Mouse (Mus musculus): ENCODE data around the gene Kncn. TPM values are rescaled to one million over a fixed set of nuclear protein-coding genes. Genes with fewer than 3 reads are reported as not detected.

Kncn gene
- polyA plus RNA-seq, 1 experiment from 2014 or later: not detected

GRCm38 (mm10) chr4:115850631-115851030 is 33.6 kb upstream of the Kncn start:
- no peaks in the 10 kb centered on the region for H3K9me3 ChIP-seq (replicated peaks)
- H3K27ac ChIP-seq: no peak overlapping the region
- H3K4me3 ChIP-seq: no peak overlapping the region
- H3K27me3 ChIP-seq: no peaks in the 10 kb centered on the region
- no peak overlapping the region for H3K4me2 ChIP-seq
- H3K9ac ChIP-seq: no peak overlapping the region
- H3K4me1 ChIP-seq (replicated peaks): peaks cover 33% of the 10 kb centered on the region
- ATAC-seq (replicated peaks; ENCODE audit: insufficient number of reproducible peaks, insufficient read depth, low FRiP score, low read depth): no peak
- 58% methylated on average over 2 of the region's 2 CpGs for WGBS
- peaks cover 18% of the 10 kb centered on the region; the same call in 1 of the 2 replicates for H3K36me3 ChIP-seq

- H3K4me3 ChIP-seq: no peak overlapping the region
- no peak for ATAC-seq (replicated peaks; ENCODE audit: insufficient number of reproducible peaks, insufficient read depth, low FRiP score, low read depth)
- 60% methylated on average over 6 of the region's 6 CpGs for WGBS
Measured at GRCm38 (mm10) chr4:115851569-115851968, 32.6 kb upstream of the Kncn start.

GRCm38 (mm10) chr4:115855100-115855499 is 29.1 kb upstream of the Kncn start:
- WGBS: 54% methylated on average over 6 of the region's 6 CpGs
- no peak overlapping the region for H3K9ac ChIP-seq
- peaks cover 27% of the 10 kb centered on the region; the same call in 1 of the 2 replicates for H3K36me3 ChIP-seq
- no peak overlapping the region for H3K4me2 ChIP-seq
- ATAC-seq (replicated peaks; ENCODE audit: insufficient number of reproducible peaks, insufficient read depth, low FRiP score, low read depth): 0 out of 2 replicates have a peak, but pooled peaks have one; percentile 23
- no peaks in the 10 kb centered on the region for H3K27me3 ChIP-seq
- H3K27ac ChIP-seq: no peak overlapping the region
- H3K4me1 ChIP-seq (replicated peaks): peaks cover 6% of the 10 kb centered on the region; the same call in 1 of the 2 replicates
- no peak overlapping the region for H3K4me3 ChIP-seq
- H3K9me3 ChIP-seq (replicated peaks): no peaks in the 10 kb centered on the region

More at GRCm38 (mm10) chr4:115851569-115851968, 32.6 kb upstream of the Kncn start:
- Histone ChIP-seq H3K9ac (no peak overlapping the region), H3K27me3 (no peaks in the 10 kb centered on the region), H3K27ac (no peak overlapping the region), H3K36me3 (peaks cover 18% of the 10 kb centered on the region; the same call in 1 of the 2 replicates), H3K9me3 (replicated peaks) (no peaks in the 10 kb centered on the region), H3K4me2 (no peak overlapping the region), H3K4me1 (replicated peaks) (peaks cover 33% of the 10 kb centered on the region)

GRCm38 (mm10) chr4:115855609-115856008 is 28.6 kb upstream of the Kncn start:
- Histone ChIP-seq H3K27me3 (no peaks in the 10 kb centered on the region), H3K9me3 (replicated peaks) (no peaks in the 10 kb centered on the region), H3K36me3 (peaks cover 22% of the 10 kb centered on the region; the same call in 1 of the 2 replicates), H3K9ac (no peak overlapping the region), H3K4me2 (no peak overlapping the region), H3K4me1 (replicated peaks) (peaks cover 5% of the 10 kb centered on the region; the same call in 1 of the 2 replicates), H3K27ac (no peak overlapping the region), H3K4me3 (no peak overlapping the region)
- 54% methylated on average over 4 of the region's 4 CpGs for WGBS
- no peak for ATAC-seq (replicated peaks; ENCODE audit: insufficient number of reproducible peaks, insufficient read depth, low FRiP score, low read depth)

- WGBS: 61% methylated on average over 4 of the region's 4 CpGs
- H3K27ac ChIP-seq: no peak overlapping the region
- H3K4me1 ChIP-seq (replicated peaks): peaks cover 5% of the 10 kb centered on the region; the same call in 1 of the 2 replicates
- H3K4me2 ChIP-seq: no peak overlapping the region
- no peak overlapping the region for H3K9ac ChIP-seq
- no peak for ATAC-seq (replicated peaks; ENCODE audit: insufficient number of reproducible peaks, insufficient read depth, low FRiP score, low read depth)
- H3K9me3 ChIP-seq (replicated peaks): no peaks in the 10 kb centered on the region
- peaks cover 17% of the 10 kb centered on the region; the same call in 1 of the 2 replicates for H3K36me3 ChIP-seq
- H3K27me3 ChIP-seq: no peaks in the 10 kb centered on the region
- H3K4me3 ChIP-seq: no peak overlapping the region
Measured at GRCm38 (mm10) chr4:115856282-115856681, 27.9 kb upstream of the Kncn start.

- no peak for ATAC-seq (replicated peaks; ENCODE audit: insufficient number of reproducible peaks, insufficient read depth, low FRiP score, low read depth)
- H3K27me3 ChIP-seq: no peaks in the 10 kb centered on the region
- no peak overlapping the region for H3K9ac ChIP-seq
- H3K4me3 ChIP-seq: no peak overlapping the region
- H3K4me2 ChIP-seq: no peak overlapping the region
- no peaks in the 10 kb centered on the region; the same call in 1 of the 2 replicates for H3K4me1 ChIP-seq (replicated peaks)
- H3K36me3 ChIP-seq: peaks cover 9% of the 10 kb centered on the region; the same call in 1 of the 2 replicates
- H3K9me3 ChIP-seq (replicated peaks): no peaks in the 10 kb centered on the region
- WGBS: 61% methylated on average over 9 of the region's 9 CpGs
- no peak overlapping the region for H3K27ac ChIP-seq
Measured at GRCm38 (mm10) chr4:115857293-115857883, 26.8 kb upstream of the Kncn start.

- Histone ChIP-seq H3K9ac (no peak overlapping the region), H3K36me3 (peaks cover 24% of the 10 kb centered on the region), H3K27me3 (no peaks in the 10 kb centered on the region), H3K27ac (no peak overlapping the region), H3K4me3 (no peak overlapping the region), H3K4me1 (replicated peaks) (no peaks in the 10 kb centered on the region), H3K9me3 (replicated peaks) (no peaks in the 10 kb centered on the region), H3K4me2 (no peak overlapping the region)
- WGBS: 79% methylated on average over 7 of the region's 7 CpGs
- ATAC-seq (replicated peaks; ENCODE audit: insufficient number of reproducible peaks, insufficient read depth, low FRiP score, low read depth): no peak
Measured at GRCm38 (mm10) chr4:115863352-115863751, 20.8 kb upstream of the Kncn start.

GRCm38 (mm10) chr4:115863880-115864279 is 20.3 kb upstream of the Kncn start:
- no peak for ATAC-seq (replicated peaks; ENCODE audit: insufficient number of reproducible peaks, insufficient read depth, low FRiP score, low read depth)
- H3K9me3 ChIP-seq (replicated peaks): no peaks in the 10 kb centered on the region
- no peak overlapping the region for H3K9ac ChIP-seq
- H3K36me3 ChIP-seq: peaks cover 24% of the 10 kb centered on the region
- H3K4me1 ChIP-seq (replicated peaks): no peaks in the 10 kb centered on the region
- H3K4me2 ChIP-seq: no peak overlapping the region
- no peak overlapping the region for H3K27ac ChIP-seq
- H3K4me3 ChIP-seq: no peak overlapping the region
- 66% methylated on average over 10 of the region's 10 CpGs for WGBS
- no peaks in the 10 kb centered on the region for H3K27me3 ChIP-seq

GRCm38 (mm10) chr4:115869512-115870210 is 14.5 kb upstream of the Kncn start:
- peaks cover 30% of the 10 kb centered on the region for H3K36me3 ChIP-seq
- H3K4me2 ChIP-seq: no peak overlapping the region
- 47% methylated on average over 16 of the region's 16 CpGs for WGBS
- no peaks in the 10 kb centered on the region for H3K27me3 ChIP-seq
- ATAC-seq (replicated peaks; ENCODE audit: insufficient number of reproducible peaks, insufficient read depth, low FRiP score, low read depth): no peak
- no peaks in the 10 kb centered on the region for H3K4me1 ChIP-seq (replicated peaks)
- no peak overlapping the region for H3K27ac ChIP-seq
- no peaks in the 10 kb centered on the region for H3K9me3 ChIP-seq (replicated peaks)
- no peak overlapping the region for H3K9ac ChIP-seq
- no peak overlapping the region for H3K4me3 ChIP-seq

GRCm38 (mm10) chr4:115873231-115873630 is 11.0 kb upstream of the Kncn start:
- no peak for ATAC-seq (replicated peaks; ENCODE audit: insufficient number of reproducible peaks, insufficient read depth, low FRiP score, low read depth)
- Histone ChIP-seq H3K4me3 (no peak overlapping the region), H3K4me2 (no peak overlapping the region), H3K36me3 (peaks cover 25% of the 10 kb centered on the region), H3K9ac (no peak overlapping the region), H3K27me3 (no peaks in the 10 kb centered on the region), H3K9me3 (replicated peaks) (no peaks in the 10 kb centered on the region), H3K27ac (no peak overlapping the region), H3K4me1 (replicated peaks) (peaks cover 5% of the 10 kb centered on the region; the same call in 1 of the 2 replicates)
- 88% methylated on average over 3 of the region's 3 CpGs for WGBS

- ATAC-seq (replicated peaks; ENCODE audit: insufficient number of reproducible peaks, insufficient read depth, low FRiP score, low read depth): 0 out of 2 replicates have a peak, but pooled peaks have one; percentile 47
- H3K9ac ChIP-seq: no peak overlapping the region
- H3K4me2 ChIP-seq: peak overlapping the region; percentile 42
Measured at GRCm38 (mm10) chr4:115878216-115878678, 6.0 kb upstream of the Kncn start.

More at GRCm38 (mm10) chr4:115878216-115878678, 6.0 kb upstream of the Kncn start:
- no peaks in the 10 kb centered on the region for H3K9me3 ChIP-seq (replicated peaks)
- H3K27me3 ChIP-seq: no peaks in the 10 kb centered on the region
- H3K4me1 ChIP-seq (replicated peaks): peaks cover 10% of the 10 kb centered on the region; the same call in 1 of the 2 replicates
- H3K4me3 ChIP-seq: no peak overlapping the region
- no peak overlapping the region for H3K27ac ChIP-seq
- peaks cover 16% of the 10 kb centered on the region for H3K36me3 ChIP-seq
- 20% methylated on average over 11 of the region's 11 CpGs for WGBS
